Mouse (Mus musculus): ENCODE measurements around the gene Lhx8. TPM values are rescaled to one million over a fixed set of nuclear protein-coding genes. Genes with fewer than 3 reads are reported as not detected.

Gene Lhx8
- total RNA-seq, 2 experiments from 2014 or later: not detected

DNA sequence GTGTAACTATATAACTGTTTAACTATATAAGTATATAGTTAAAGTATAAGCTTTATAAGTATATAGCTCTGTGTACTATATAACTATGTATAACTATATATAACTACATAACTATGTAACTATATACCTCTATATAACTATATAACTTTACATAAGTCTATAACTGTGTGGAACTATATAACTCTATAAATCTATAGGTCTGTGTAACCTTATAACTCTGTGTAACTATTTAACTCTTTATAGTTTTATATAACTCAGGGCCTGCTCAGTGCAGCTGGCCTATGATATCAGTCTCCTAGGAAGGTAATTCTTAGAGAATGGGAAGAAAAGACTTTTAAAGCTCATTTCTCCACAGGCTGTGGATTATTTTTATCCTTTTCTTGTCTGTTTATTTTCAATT, 73.1 kb downstream of the Lhx8 start:
- DNase-seq (ENCODE audit: low spot score in 2 of 2): no peak
